Mouse (Mus musculus) embryonic facial prominence, embryonic 13.5 days (tissue): Measurements from ENCODE around the gene Olfm2. TPM values are rescaled to one million over a fixed set of nuclear protein-coding genes. Genes with fewer than 3 reads are reported as not detected.
A peak's percentile ranks its signal among the peaks of the same experiment; 100 is the strongest.

Experiments
- ATAC-seq: fragments of 200-750 bp; cut with Nextera tagmentation; 2 replicates; pipeline ENCODE4 v1.8.0; 2017; ENCODE audit warnings: low read depth; ENCODE audit not compliant: insufficient number of reproducible peaks, insufficient read depth, low FRiP score, low TSS enrichment
- H3K27ac ChIP-seq: fragments of 300-500 bp; sonication (generic); 2 replicates; pipeline ENCODE4 v1.5.1; 2015; ENCODE audit warnings: moderate library complexity, mild to moderate bottlenecking, inconsistent platforms
- H3K27me3 ChIP-seq: fragments of 300-500 bp; sonication (generic); 2 replicates; pipeline ENCODE4 v1.6.1; 2015; ENCODE audit warnings: mild to moderate bottlenecking, inconsistent platforms
- H3K36me3 ChIP-seq: fragments of 300-500 bp; sonication (generic); 2 replicates; pipeline ENCODE4 v1.6.1; 2015; ENCODE audit warnings: mild to moderate bottlenecking, inconsistent platforms
- H3K4me1 ChIP-seq: fragments of 300-500 bp; sonication (generic); 2 replicates; pipeline ENCODE4 v1.6.1; 2015; ENCODE audit warnings: inconsistent platforms
- H3K4me2 ChIP-seq: fragments of 300-500 bp; sonication (generic); 2 replicates; pipeline ENCODE4 v1.6.1; 2015; ENCODE audit warnings: moderate library complexity, mild to moderate bottlenecking, inconsistent platforms
- H3K4me3 ChIP-seq: fragments of 300-500 bp; sonication (generic); 2 replicates; pipeline ENCODE4 v1.5.1; 2015; ENCODE audit warnings: mild to moderate bottlenecking, inconsistent platforms
- H3K9ac ChIP-seq: fragments of 300-500 bp; sonication (generic); 2 replicates; pipeline ENCODE4 v1.6.1; 2015; ENCODE audit warnings: mild to moderate bottlenecking, inconsistent platforms
- H3K9me3 ChIP-seq: fragments of 300-500 bp; sonication (generic); 2 replicates; pipeline ENCODE4 v1.6.1; 2016; ENCODE audit warnings: inconsistent platforms
- WGBS: fragments of 180-500 bp; shearing (Covaris S2); methylation state at CpG from one replicate; pipeline ENCODE4 v1.1.7; 2015; ENCODE audit warnings: mixed read lengths; 5-methylcytosine and 5-hydroxymethylcytosine counted together
- polyA plus RNA-seq: library from polyadenylated mRNA; unstranded; fragments of >200 nt; fragmentation: Nextera tagmentation; extraction: Ambion mirVana; gene quantifications from 2 replicates; pipeline ENCODE4 v1.2.1, GENCODE M21; 2015

Gene Olfm2
- polyA plus RNA-seq, 1 experiment from 2014 or later, result 15.9 TPM

- Histone ChIP-seq H3K27me3 (no peaks in the 10 kb centered on the region), H3K9me3 (no peaks in the 10 kb centered on the region), H3K4me3 (no peak overlapping the region), H3K9ac (no peak overlapping the region), H3K4me1 (0 out of 2 replicates have a peak, but pooled peaks cover 7% of the 10 kb centered on the region), H3K4me2 (no peak overlapping the region), H3K27ac (no peak overlapping the region), H3K36me3 (no peaks in the 10 kb centered on the region)
- 52% methylated on average over 12 of the region's 12 CpGs for WGBS
- ATAC-seq, result no peak
Measured at GRCm38 (mm10) chr9:20760813-20761212, 14.7 kb upstream of the Olfm2 start.

- no peaks in the 10 kb centered on the region for H3K9me3 ChIP-seq
- no peak for ATAC-seq
- no peak overlapping the region for H3K27ac ChIP-seq
- H3K4me3 ChIP-seq, result no peak overlapping the region
- WGBS, result 85% methylated on average over 6 of the region's 6 CpGs
- no peak overlapping the region for H3K4me2 ChIP-seq
- no peaks in the 10 kb centered on the region for H3K36me3 ChIP-seq
- no peaks in the 10 kb centered on the region for H3K27me3 ChIP-seq
- H3K4me1 ChIP-seq, result 0 out of 2 replicates have a peak, but pooled peaks cover 7% of the 10 kb centered on the region
- H3K9ac ChIP-seq, result no peak overlapping the region
Measured at GRCm38 (mm10) chr9:20758896-20759295, 12.7 kb upstream of the Olfm2 start.

- 0 out of 2 replicates have a peak, but pooled peaks cover 7% of the 10 kb centered on the region for H3K4me1 ChIP-seq
- H3K27me3 ChIP-seq, result no peaks in the 10 kb centered on the region
- H3K9ac ChIP-seq, result no peak overlapping the region
- ATAC-seq, result no peak
- 76% methylated on average over 2 of the region's 2 CpGs for WGBS
- no peaks in the 10 kb centered on the region for H3K36me3 ChIP-seq
- H3K9me3 ChIP-seq, result no peaks in the 10 kb centered on the region
- no peak overlapping the region for H3K27ac ChIP-seq
- no peak overlapping the region for H3K4me3 ChIP-seq
- no peak overlapping the region for H3K4me2 ChIP-seq
Measured at GRCm38 (mm10) chr9:20758243-20758642, 12.1 kb upstream of the Olfm2 start.

GRCm38 (mm10) chr9:20757087-20757955 lies 11.2 kb upstream of the Olfm2 start:
- no peak overlapping the region for H3K27ac ChIP-seq
- no peak overlapping the region for H3K9ac ChIP-seq
- H3K4me1 ChIP-seq, result 0 out of 2 replicates have a peak, but pooled peaks cover 7% of the 10 kb centered on the region
- no peak overlapping the region for H3K4me3 ChIP-seq
- no peak for ATAC-seq
- WGBS, result 60% methylated on average over 6 of the region's 6 CpGs
- H3K36me3 ChIP-seq, result no peaks in the 10 kb centered on the region
- no peaks in the 10 kb centered on the region for H3K9me3 ChIP-seq
- no peaks in the 10 kb centered on the region for H3K27me3 ChIP-seq
- no peak overlapping the region for H3K4me2 ChIP-seq

- Histone ChIP-seq H3K4me2 (no peak overlapping the region), H3K9ac (no peak overlapping the region), H3K27me3 (no peaks in the 10 kb centered on the region), H3K27ac (no peak overlapping the region), H3K4me3 (no peak overlapping the region), H3K4me1 (0 out of 2 replicates have a peak, but pooled peaks cover 5% of the 10 kb centered on the region), H3K9me3 (no peaks in the 10 kb centered on the region), H3K36me3 (no peaks in the 10 kb centered on the region)
- ATAC-seq, result no peak
- WGBS, result 84% methylated on average over 4 of the region's 4 CpGs
Measured at GRCm38 (mm10) chr9:20756081-20756700, 10.0 kb upstream of the Olfm2 start.

- Histone ChIP-seq H3K27ac (no peak overlapping the region), H3K4me1 (no peaks in the 10 kb centered on the region), H3K27me3 (no peaks in the 10 kb centered on the region), H3K4me2 (no peak overlapping the region), H3K4me3 (no peak overlapping the region), H3K36me3 (no peaks in the 10 kb centered on the region), H3K9ac (no peak overlapping the region), H3K9me3 (no peaks in the 10 kb centered on the region)
- WGBS, result 89% methylated on average over 2 of the region's 2 CpGs
- no peak for ATAC-seq
Measured at GRCm38 (mm10) chr9:20754335-20754734, 8.2 kb upstream of the Olfm2 start.

- no peak overlapping the region for H3K27ac ChIP-seq
Measured at GRCm38 (mm10) chr9:20751477-20752029, 5.4 kb upstream of the Olfm2 start.

GRCm38 (mm10) chr9:20749213-20749612 lies 3.1 kb upstream of the Olfm2 start:
- no peaks in the 10 kb centered on the region for H3K36me3 ChIP-seq
- H3K27me3 ChIP-seq, result peaks cover 37% of the 10 kb centered on the region
- H3K9me3 ChIP-seq, result no peaks in the 10 kb centered on the region
- 66% methylated on average over 5 of the region's 5 CpGs for WGBS
- H3K4me3 ChIP-seq, result no peak overlapping the region
- H3K4me2 ChIP-seq, result no peak overlapping the region
- no peak overlapping the region for H3K27ac ChIP-seq
- H3K4me1 ChIP-seq, result peaks cover 16% of the 10 kb centered on the region
- no peak overlapping the region for H3K9ac ChIP-seq
- ATAC-seq, result no peak

More at GRCm38 (mm10) chr9:20751477-20752029, 5.4 kb upstream of the Olfm2 start:
- Histone ChIP-seq H3K9me3 (no peaks in the 10 kb centered on the region), H3K27me3 (peaks cover 13% of the 10 kb centered on the region), H3K4me2 (no peak overlapping the region), H3K4me3 (no peak overlapping the region), H3K4me1 (no peaks in the 10 kb centered on the region), H3K36me3 (no peaks in the 10 kb centered on the region), H3K9ac (no peak overlapping the region)
- no peak for ATAC-seq
- 54% methylated on average over 6 of the region's 6 CpGs for whole genome bisulfite sequencing

GRCm38 (mm10) chr9:20748540-20748939 lies 2.4 kb upstream of the Olfm2 start:
- Histone ChIP-seq H3K36me3 (no peaks in the 10 kb centered on the region), H3K9ac (no peak overlapping the region), H3K27ac (no peak overlapping the region), H3K4me1 (peaks cover 16% of the 10 kb centered on the region), H3K4me2 (no peak overlapping the region), H3K4me3 (no peak overlapping the region), H3K27me3 (peaks cover 43% of the 10 kb centered on the region), H3K9me3 (no peaks in the 10 kb centered on the region)
- no peak for ATAC-seq
- 79% methylated on average over 3 of the region's 3 CpGs for WGBS

GRCm38 (mm10) chr9:20747682-20748081 lies 1.5 kb upstream of the Olfm2 start:
- H3K4me2 ChIP-seq, result no peak overlapping the region
- H3K27me3 ChIP-seq, result peaks cover 49% of the 10 kb centered on the region
- H3K9ac ChIP-seq, result no peak overlapping the region
- H3K9me3 ChIP-seq, result no peaks in the 10 kb centered on the region
- H3K27ac ChIP-seq, result no peak overlapping the region
- H3K4me3 ChIP-seq, result no peak overlapping the region
- WGBS, result 11% methylated on average over 3 of the region's 3 CpGs
- H3K36me3 ChIP-seq, result no peaks in the 10 kb centered on the region
- no peak for ATAC-seq
- H3K4me1 ChIP-seq, result peaks cover 16% of the 10 kb centered on the region

GRCm38 (mm10) chr9:20745129-20745966 lies 801 bp downstream of the Olfm2 start:
- peak overlapping the region; percentile 87 for H3K4me2 ChIP-seq
- ATAC-seq, result no peak
- no peaks in the 10 kb centered on the region for H3K36me3 ChIP-seq
- WGBS, result 10% methylated on average over 17 of the region's 17 CpGs
- H3K27ac ChIP-seq, result no peak overlapping the region
- peak overlapping the region; percentile 54 for H3K4me3 ChIP-seq
- no peaks in the 10 kb centered on the region for H3K9me3 ChIP-seq
- H3K4me1 ChIP-seq, result peaks cover 22% of the 10 kb centered on the region
- peaks cover 57% of the 10 kb centered on the region for H3K27me3 ChIP-seq
- H3K9ac ChIP-seq, result peak overlapping the region; percentile 73
